Mouse (Mus musculus) stomach, embryonic 16.5 days (tissue): ENCODE data around the gene B9d2. TPM values are rescaled to one million over a fixed set of nuclear protein-coding genes. Genes with fewer than 3 reads are reported as not detected.
"Not testable (repeated sequence)": the region's sequence is repeated elsewhere in the genome, so short reads cannot be mapped to it uniquely, and the experiment has no call there.

Experiments
- ATAC-seq: fragments of 200-750 bp; cut with Nextera tagmentation; 2 replicates; pipeline ENCODE4 v1.8.0; 2017; ENCODE audit warnings: moderate number of reproducible peaks, moderate TSS enrichment; ENCODE audit not compliant: insufficient read depth, low FRiP score
- H3K27ac ChIP-seq: fragments of 300-500 bp; sonication (generic); 2 replicates; pipeline ENCODE4 v1.5.1; 2014; ENCODE audit warnings: low read length
- H3K27me3 ChIP-seq: fragments of 300-500 bp; sonication (generic); 2 replicates; pipeline ENCODE4 v1.6.1; 2014; ENCODE audit warnings: low read length, control low read depth, mixed read lengths; ENCODE audit not compliant: control insufficient read depth, insufficient read depth
- H3K36me3 ChIP-seq: fragments of 300-500 bp; sonication (generic); 2 replicates; pipeline ENCODE4 v1.6.1; 2014; ENCODE audit warnings: low read length; ENCODE audit not compliant: control insufficient read depth, insufficient read depth
- H3K4me1 ChIP-seq: fragments of 300-500 bp; sonication (generic); 2 replicates; pipeline ENCODE4 v1.6.1; 2014; ENCODE audit warnings: low read length, control low read depth, mixed read lengths; ENCODE audit not compliant: control insufficient read depth, insufficient read depth
- H3K4me2 ChIP-seq: fragments of 300-500 bp; sonication (generic); 2 replicates; pipeline ENCODE4 v1.6.1; 2014; ENCODE audit warnings: low read depth, low read length, mixed read lengths
- H3K4me3 ChIP-seq: fragments of 300-500 bp; sonication (generic); replicated peaks from 2 replicates; pipeline ENCODE4 v1.5.1; 2014; ENCODE audit warnings: mild to moderate bottlenecking, low read length
- H3K9ac ChIP-seq: fragments of 300-500 bp; sonication (generic); 2 replicates; pipeline ENCODE4 v1.6.1; 2014; ENCODE audit warnings: low read length
- H3K9me3 ChIP-seq: fragments of 300-500 bp; sonication (generic); replicated peaks from 2 replicates; pipeline ENCODE4 v1.6.1; 2016; ENCODE audit warnings: low read length, control low read depth; ENCODE audit not compliant: control insufficient read depth
- WGBS: fragments of 180-500 bp; shearing (Covaris S2); extraction: QIAGEN DNeasy Blood & Tissue Kit; methylation state at CpG from one replicate; pipeline ENCODE4 v1.1.7; 2014; 5-methylcytosine and 5-hydroxymethylcytosine counted together
- polyA plus RNA-seq: library from polyadenylated mRNA; unstranded; fragments of >200 nt; fragmentation: Nextera tagmentation; extraction: Ambion mirVana; gene quantifications from 2 replicates; pipeline ENCODE4 v1.2.1, GENCODE M21; 2015

B9d2 gene
- polyA plus RNA-seq, 1 experiment from 2014 or later = 24.4 TPM

DNA sequence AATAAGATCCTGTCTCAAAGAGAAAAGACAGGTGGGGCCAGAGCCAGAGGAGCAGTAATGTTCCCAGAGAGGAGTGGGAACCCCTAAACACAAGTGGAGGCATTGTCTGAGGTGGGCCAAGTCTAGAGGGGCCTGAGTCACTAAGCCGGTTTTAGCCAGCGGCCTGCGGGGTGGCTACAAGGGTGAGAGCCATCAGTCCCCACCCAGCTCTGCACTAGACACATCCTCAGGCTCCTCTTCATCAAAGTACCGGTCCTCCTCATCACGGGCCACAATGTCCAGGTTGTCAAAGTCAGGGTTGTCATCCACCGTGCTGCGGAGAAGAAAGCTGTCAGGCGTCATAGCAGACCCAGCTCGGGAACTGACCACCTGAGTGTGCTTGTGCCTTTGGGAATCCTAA, 32.2 kb downstream of the B9d2 start:
- H3K9me3 ChIP-seq = no peaks in the 10 kb centered on the region
- no peak overlapping the region for H3K4me2 ChIP-seq
- H3K36me3 ChIP-seq = peaks cover 30% of the 10 kb centered on the region
- 84% methylated on average over 9 of the region's 9 CpGs for WGBS
- H3K27ac ChIP-seq = no peak overlapping the region
- no peak overlapping the region for H3K4me3 ChIP-seq
- H3K4me1 ChIP-seq = peaks cover 26% of the 10 kb centered on the region
- ATAC-seq = no peak
- H3K27me3 ChIP-seq = no peaks in the 10 kb centered on the region
- H3K9ac ChIP-seq = no peak overlapping the region

DNA sequence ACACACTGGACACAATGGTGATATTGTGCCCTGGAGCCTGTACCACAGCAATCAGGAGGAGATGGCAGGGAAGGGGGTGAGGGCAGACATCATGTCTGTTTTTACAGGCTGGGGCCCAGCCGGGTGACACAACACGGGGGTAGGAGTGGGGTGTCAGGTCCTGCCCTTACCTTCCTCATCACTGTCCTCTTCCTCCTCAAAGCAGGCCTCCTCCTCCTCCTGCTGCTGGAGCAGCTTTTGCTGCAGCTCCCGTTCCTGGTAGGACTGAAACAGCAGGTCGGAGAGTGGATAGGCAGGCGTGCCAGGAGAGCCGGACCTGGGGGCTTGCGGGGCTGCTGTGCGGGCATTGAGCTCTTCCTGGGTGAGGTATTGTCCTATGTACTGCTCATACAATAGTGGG, 34.0 kb downstream of the B9d2 start:
- no peak for ATAC-seq
- Histone ChIP-seq H3K9ac (no peak overlapping the region), H3K36me3 (peaks cover 30% of the 10 kb centered on the region), H3K4me3 (no peak overlapping the region), H3K27ac (no peak overlapping the region), H3K9me3 (no peaks in the 10 kb centered on the region), H3K27me3 (no peaks in the 10 kb centered on the region), H3K4me1 (peaks cover 31% of the 10 kb centered on the region), H3K4me2 (no peak overlapping the region)
- WGBS = 96% methylated on average over 8 of the region's 8 CpGs

DNA sequence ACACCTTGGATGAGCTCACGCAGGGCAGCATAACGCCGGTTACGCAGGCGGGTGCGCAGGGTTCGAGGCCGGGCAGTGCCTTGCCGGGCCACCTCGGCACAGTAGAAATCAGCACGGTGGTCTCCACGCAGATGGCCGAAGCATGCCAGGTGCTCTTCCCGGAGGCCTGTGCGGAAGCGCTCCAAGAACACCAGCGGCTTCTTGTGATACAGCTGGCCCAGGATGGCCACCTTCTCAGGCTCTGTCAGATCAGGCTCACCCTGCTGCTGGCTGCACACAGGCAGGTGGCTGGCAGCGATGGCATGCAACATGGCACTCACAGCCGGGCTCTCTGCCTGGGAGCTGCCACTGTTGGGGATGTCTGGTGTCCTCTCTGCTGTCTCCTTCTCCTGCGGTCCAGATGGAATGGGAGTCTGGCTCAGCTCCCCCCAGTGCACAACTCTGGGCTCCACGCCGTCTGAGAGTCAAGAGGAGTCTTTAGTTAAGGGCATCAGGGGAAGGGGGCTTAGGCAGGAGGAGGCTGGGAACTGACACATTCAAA, 35.2 kb downstream of the B9d2 start:
- Histone ChIP-seq H3K27ac (no peak overlapping the region), H3K36me3 (peaks cover 30% of the 10 kb centered on the region), H3K27me3 (no peaks in the 10 kb centered on the region), H3K4me3 (no peak overlapping the region), H3K9me3 (no peaks in the 10 kb centered on the region), H3K9ac (no peak overlapping the region), H3K4me1 (peaks cover 25% of the 10 kb centered on the region), H3K4me2 (no peak overlapping the region)
- WGBS = 95% methylated on average over 22 of the region's 22 CpGs
- no peak for ATAC-seq

DNA sequence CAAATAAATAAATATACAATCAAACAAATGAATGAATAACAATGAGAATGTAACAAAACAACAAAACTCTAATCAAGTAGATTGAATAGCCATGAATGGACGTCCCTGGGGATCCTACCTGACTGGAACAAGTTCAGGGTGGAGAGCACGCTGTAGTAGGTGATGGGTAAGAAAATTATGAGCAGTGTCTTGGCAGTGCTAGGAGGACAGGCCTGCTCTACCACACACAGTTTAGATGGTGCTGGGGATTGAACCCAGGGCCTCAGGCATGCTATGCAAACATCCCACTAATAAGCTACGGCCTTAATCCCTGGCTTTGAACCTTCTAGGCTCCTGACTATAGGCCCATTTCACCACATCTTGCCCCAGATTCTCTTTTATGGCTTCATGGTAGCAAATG, 36.9 kb downstream of the B9d2 start:
- peak overlapping the region; percentile 86; the same call in 1 of the 2 replicates for H3K4me3 ChIP-seq
- peaks cover 32% of the 10 kb centered on the region for H3K36me3 ChIP-seq
- ATAC-seq = no peak

DNA sequence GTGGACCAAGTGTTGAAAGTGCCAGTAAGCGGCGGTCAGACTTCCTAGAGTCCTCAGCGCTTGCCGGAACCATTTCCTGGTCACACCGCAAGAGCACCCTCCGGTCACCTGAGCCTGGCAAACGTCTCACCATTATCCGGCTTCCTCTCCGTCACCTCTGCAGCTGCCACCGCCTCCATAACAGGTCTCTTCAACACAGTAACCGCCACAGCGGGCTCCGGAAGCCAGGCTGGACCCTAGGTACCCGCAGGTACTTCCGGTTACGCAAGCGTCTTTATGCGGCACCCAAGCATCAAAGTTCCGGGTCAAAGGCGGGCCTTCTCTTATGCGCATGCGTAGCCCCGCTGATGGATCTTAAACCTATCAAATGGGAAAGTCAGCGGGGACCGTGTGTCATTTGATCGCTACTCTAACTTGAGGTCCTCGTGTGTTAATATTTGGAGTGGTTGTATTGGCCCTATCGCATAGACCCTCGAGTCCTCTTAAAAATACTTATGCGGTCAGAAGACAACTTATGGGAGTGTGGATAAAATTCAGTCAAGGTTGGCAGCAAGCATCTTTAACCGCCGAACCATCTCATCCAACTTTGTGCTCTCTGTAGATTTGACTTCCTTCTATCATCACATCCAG, 38.3 kb downstream of the B9d2 start, which contains the start of gene Ccdc97:
Gene Ccdc97, minus strand, starts transcription at position 301 of the 630 bp plus-strand sequence.
- H3K27ac ChIP-seq = peak within 1 kb of the TSS; percentile 91
- 4% methylated on average over 32 of the region's 32 CpGs for WGBS
- H3K4me1 ChIP-seq = peaks cover 13% of the 10 kb centered on the region
- H3K9ac ChIP-seq = peak within 1 kb of the TSS; percentile 83
- peak; percentile 88 for ATAC-seq
- peak within 1 kb of the TSS; percentile 94 for H3K4me2 ChIP-seq
- H3K27me3 ChIP-seq = no peaks in the 10 kb centered on the region
- H3K9me3 ChIP-seq = no peaks in the 10 kb centered on the region
- H3K36me3 ChIP-seq = peaks cover 34% of the 10 kb centered on the region
- H3K4me3 ChIP-seq = peak within 1 kb of the TSS; percentile 86

More for the DNA sequence above, 36.9 kb downstream of the B9d2 start:
- H3K9ac ChIP-seq = no peak overlapping the region
- no peaks in the 10 kb centered on the region for H3K27me3 ChIP-seq
- H3K4me1 ChIP-seq = peaks cover 14% of the 10 kb centered on the region
- H3K4me2 ChIP-seq = peak overlapping the region; percentile 94
- H3K27ac ChIP-seq = no peak overlapping the region
- 92% methylated on average over 3 of the region's 3 CpGs for WGBS
- no peaks in the 10 kb centered on the region for H3K9me3 ChIP-seq

DNA sequence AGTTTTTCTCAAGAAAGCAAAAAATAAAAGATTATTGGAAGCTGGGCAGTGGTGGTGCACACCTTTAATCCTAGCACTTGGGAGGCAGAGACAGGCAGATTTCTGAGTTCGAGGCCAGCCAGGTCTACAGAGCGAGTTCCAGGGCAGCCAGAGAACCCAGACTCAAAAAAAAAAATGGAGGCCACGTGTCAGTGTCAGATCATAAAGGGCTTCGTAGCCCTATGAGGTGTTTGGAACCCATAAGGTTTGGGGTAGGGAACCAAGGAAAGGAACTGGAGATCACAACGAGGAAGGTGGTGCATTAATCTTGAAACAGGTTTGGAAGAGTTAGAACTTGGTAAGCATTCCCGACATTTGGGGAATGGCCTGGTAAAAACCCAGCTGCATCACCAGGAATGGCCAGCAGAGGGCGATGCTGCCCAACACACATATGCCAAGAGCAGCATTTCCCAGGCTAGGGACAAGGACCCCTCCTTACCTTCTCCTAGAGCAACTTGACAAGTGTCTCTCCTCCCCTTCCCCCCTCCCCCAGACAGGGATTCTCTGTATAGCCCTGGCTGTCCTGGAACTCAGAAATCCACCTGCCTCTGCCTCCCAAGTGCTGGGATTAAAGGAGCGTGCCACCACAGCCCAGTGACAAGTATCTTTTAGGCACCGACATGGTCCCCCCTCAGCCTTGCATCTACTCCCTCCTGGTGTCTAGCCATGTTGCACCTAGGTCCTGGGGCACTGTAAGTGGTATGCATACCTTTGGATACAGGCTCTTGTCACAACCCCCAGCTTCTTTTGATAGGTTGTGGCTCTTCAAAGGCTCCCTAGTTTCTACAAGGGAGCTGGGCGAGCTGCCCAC, 39.4 kb downstream of the B9d2 start:
- no peaks in the 10 kb centered on the region for H3K27me3 ChIP-seq
- H3K9ac ChIP-seq = no peak overlapping the region
- H3K4me2 ChIP-seq = 0 out of 2 replicates have a peak overlapping the region, but pooled peaks have one; percentile 94
- ATAC-seq = no peak
- peak overlapping the region; percentile 91; the same call in 1 of the 2 replicates for H3K27ac ChIP-seq
- peaks cover 13% of the 10 kb centered on the region for H3K4me1 ChIP-seq
- 62% methylated on average over 10 of the region's 10 CpGs for WGBS
- H3K9me3 ChIP-seq = no peaks in the 10 kb centered on the region
- H3K4me3 ChIP-seq = no peak overlapping the region
- peaks cover 32% of the 10 kb centered on the region for H3K36me3 ChIP-seq

DNA sequence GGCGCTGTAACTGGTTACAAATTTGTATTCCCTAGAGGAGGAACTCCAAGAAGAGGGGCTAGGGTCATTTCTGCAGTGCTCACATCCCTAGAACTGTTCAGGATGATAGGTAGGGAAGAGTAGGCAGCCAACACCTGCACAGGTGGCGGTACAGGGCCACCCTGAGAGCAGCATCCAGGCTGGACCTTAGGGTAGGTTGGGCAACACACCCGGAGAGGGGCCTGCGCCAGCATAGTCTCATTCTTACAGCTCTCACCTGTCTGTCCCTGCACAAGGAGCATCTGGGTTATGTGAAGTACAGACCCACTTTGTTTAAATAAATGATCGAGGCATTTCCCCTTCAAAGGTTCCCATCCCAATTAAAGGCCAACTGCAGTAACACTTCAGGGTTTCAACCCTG, 40.2 kb downstream of the B9d2 start:
- H3K4me3 ChIP-seq = no peak overlapping the region
- H3K9me3 ChIP-seq = no peaks in the 10 kb centered on the region
- H3K4me2 ChIP-seq = no peak overlapping the region
- no peak for ATAC-seq
- H3K27me3 ChIP-seq = no peaks in the 10 kb centered on the region
- H3K9ac ChIP-seq = no peak overlapping the region
- H3K4me1 ChIP-seq = peaks cover 13% of the 10 kb centered on the region
- peaks cover 34% of the 10 kb centered on the region for H3K36me3 ChIP-seq
- WGBS = 85% methylated on average over 5 of the region's 5 CpGs
- no peak overlapping the region for H3K27ac ChIP-seq

DNA sequence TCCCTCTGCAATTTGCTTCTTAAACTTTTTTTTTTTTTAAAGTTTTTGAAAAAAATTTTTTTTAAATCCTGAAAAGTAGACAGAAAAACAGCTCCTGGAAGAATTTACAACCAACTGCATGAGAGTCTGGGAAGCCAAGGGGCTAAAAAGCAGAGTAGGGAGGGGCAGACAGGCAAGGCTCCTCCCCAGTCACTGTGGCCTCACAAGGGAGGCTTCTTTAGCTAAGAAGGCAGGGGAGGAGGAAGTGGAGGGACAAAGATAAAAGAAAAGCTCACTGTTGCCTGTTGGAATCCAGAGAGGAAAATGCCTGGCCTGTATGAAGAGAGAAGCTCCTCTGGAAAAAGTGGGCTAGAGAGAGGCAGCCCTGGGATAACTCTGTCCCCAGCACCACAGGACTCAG, 41.2 kb downstream of the B9d2 start:
- H3K36me3 ChIP-seq = peaks cover 37% of the 10 kb centered on the region
- H3K4me2 ChIP-seq, H3K9ac ChIP-seq, H3K27me3 ChIP-seq, H3K27ac ChIP-seq, ATAC-seq, H3K4me3 ChIP-seq, H3K9me3 ChIP-seq: not testable (repeated sequence)
- H3K4me1 ChIP-seq = peaks cover 13% of the 10 kb centered on the region

DNA sequence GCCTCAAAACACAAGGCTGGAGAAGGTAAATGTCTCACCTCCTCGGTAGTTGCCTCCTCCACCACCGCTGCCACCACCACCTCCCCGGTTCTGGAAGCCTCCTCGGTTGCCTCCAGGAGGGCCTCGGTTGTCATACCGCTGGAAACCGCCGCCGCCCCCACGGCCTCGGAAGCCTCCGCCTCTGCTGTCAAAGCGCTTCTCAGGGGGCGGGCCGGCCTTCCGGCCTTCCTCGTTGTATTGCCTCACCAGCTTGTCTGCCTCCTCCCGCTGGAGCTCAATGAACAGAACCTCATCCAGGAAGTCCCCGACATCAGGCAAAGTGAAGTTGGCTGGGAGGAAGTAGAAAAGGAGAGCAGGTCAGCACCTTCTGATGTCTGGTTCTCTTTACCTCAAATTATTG, 45.3 kb downstream of the B9d2 start:
- ATAC-seq = no peak
- H3K4me2 ChIP-seq = no peak overlapping the region

More for the DNA sequence above, 45.3 kb downstream of the B9d2 start:
- H3K4me3 ChIP-seq = no peak overlapping the region
- no peaks in the 10 kb centered on the region for H3K27me3 ChIP-seq
- no peaks in the 10 kb centered on the region for H3K9me3 ChIP-seq
- H3K4me1 ChIP-seq = no peaks in the 10 kb centered on the region
- H3K9ac ChIP-seq = no peak overlapping the region
- no peak overlapping the region for H3K27ac ChIP-seq
- 82% methylated on average over 19 of the region's 19 CpGs for WGBS
- H3K36me3 ChIP-seq = peaks cover 62% of the 10 kb centered on the region
